Mouse (Mus musculus): ENCODE measurements at regions not wholly inside any gene's neighbourhood (a gene's known extent, or its start where the extent isn't known, plus 50 kb on each side); places are given as distances from the start of the nearest gene placed in this dataset.

GRCm38 (mm10) chr2:128330833-128331232 is 205.0 kb downstream of the Bcl2l11 start:
- no peak overlapping the region for H3K4me2 ChIP-seq (replicated peaks; ENCODE audit: low read depth, low read length)
- no peak overlapping the region for H3K9ac ChIP-seq (replicated peaks; ENCODE audit: low read depth, low read length)
- no peak overlapping the region for H3K27ac ChIP-seq (ENCODE audit: low read length)
- no peak for ATAC-seq (ENCODE audit: insufficient number of reproducible peaks, insufficient read depth, low FRiP score, low read depth)
- no peak overlapping the region for H3K4me3 ChIP-seq (ENCODE audit: low read depth, low read length)
- H3K27me3 ChIP-seq (ENCODE audit: control insufficient read depth, insufficient read depth, low read length) = no peaks in the 10 kb centered on the region
- H3K36me3 ChIP-seq (ENCODE audit: control insufficient read depth, insufficient read depth, low read length) = no peaks in the 10 kb centered on the region
- no peaks in the 10 kb centered on the region for H3K9me3 ChIP-seq (ENCODE audit: control insufficient read depth, low read depth, low read length)
- 83% methylated on average over 9 of the region's 9 CpGs for WGBS
- H3K4me1 ChIP-seq (ENCODE audit: control insufficient read depth, insufficient read depth, low read length) = peaks cover 3% of the 10 kb centered on the region; the same call in 1 of the 2 replicates

GRCm38 (mm10) chr2:128331275-128331674 is 205.4 kb downstream of the Bcl2l11 start:
- 67% methylated on average over 10 of the region's 10 CpGs for WGBS
- Histone ChIP-seq H3K4me1 (ENCODE audit: control insufficient read depth, insufficient read depth, low read length) (peaks cover 3% of the 10 kb centered on the region; the same call in 1 of the 2 replicates), H3K9me3 (ENCODE audit: control insufficient read depth, low read depth, low read length) (no peaks in the 10 kb centered on the region), H3K4me3 (ENCODE audit: low read depth, low read length) (no peak overlapping the region), H3K27me3 (ENCODE audit: control insufficient read depth, insufficient read depth, low read length) (no peaks in the 10 kb centered on the region), H3K27ac (ENCODE audit: low read length) (no peak overlapping the region), H3K36me3 (ENCODE audit: control insufficient read depth, insufficient read depth, low read length) (no peaks in the 10 kb centered on the region), H3K4me2 (replicated peaks; ENCODE audit: low read depth, low read length) (no peak overlapping the region), H3K9ac (replicated peaks; ENCODE audit: low read depth, low read length) (no peak overlapping the region)
- no peak for ATAC-seq (ENCODE audit: insufficient number of reproducible peaks, insufficient read depth, low FRiP score, low read depth)

GRCm38 (mm10) chr2:128331681-128332080 is 205.8 kb downstream of the Bcl2l11 start:
- no peak overlapping the region for H3K4me2 ChIP-seq (replicated peaks; ENCODE audit: low read depth, low read length)
- ATAC-seq (ENCODE audit: insufficient number of reproducible peaks, insufficient read depth, low FRiP score, low read depth) = no peak
- H3K9me3 ChIP-seq (ENCODE audit: control insufficient read depth, low read depth, low read length) = no peaks in the 10 kb centered on the region
- no peaks in the 10 kb centered on the region for H3K27me3 ChIP-seq (ENCODE audit: control insufficient read depth, insufficient read depth, low read length)
- H3K4me3 ChIP-seq (ENCODE audit: low read depth, low read length) = no peak overlapping the region
- WGBS = 67% methylated on average over 8 of the region's 8 CpGs
- H3K36me3 ChIP-seq (ENCODE audit: control insufficient read depth, insufficient read depth, low read length) = no peaks in the 10 kb centered on the region
- no peak overlapping the region for H3K9ac ChIP-seq (replicated peaks; ENCODE audit: low read depth, low read length)
- peaks cover 3% of the 10 kb centered on the region; the same call in 1 of the 2 replicates for H3K4me1 ChIP-seq (ENCODE audit: control insufficient read depth, insufficient read depth, low read length)
- no peak overlapping the region for H3K27ac ChIP-seq (ENCODE audit: low read length)

GRCm38 (mm10) chr2:128333401-128334142 is 207.7 kb downstream of the Bcl2l11 start:
- peaks cover 6% of the 10 kb centered on the region; the same call in 1 of the 2 replicates for H3K4me1 ChIP-seq (ENCODE audit: control insufficient read depth, insufficient read depth, low read length)
- WGBS = 65% methylated on average over 10 of the region's 10 CpGs
- no peaks in the 10 kb centered on the region for H3K9me3 ChIP-seq (ENCODE audit: control insufficient read depth, low read depth, low read length)
- no peak overlapping the region for H3K4me2 ChIP-seq (replicated peaks; ENCODE audit: low read depth, low read length)
- H3K36me3 ChIP-seq (ENCODE audit: control insufficient read depth, insufficient read depth, low read length) = no peaks in the 10 kb centered on the region
- H3K27me3 ChIP-seq (ENCODE audit: control insufficient read depth, insufficient read depth, low read length) = no peaks in the 10 kb centered on the region
- H3K9ac ChIP-seq (replicated peaks; ENCODE audit: low read depth, low read length) = no peak overlapping the region
- no peak overlapping the region for H3K27ac ChIP-seq (ENCODE audit: low read length)
- no peak for ATAC-seq (ENCODE audit: insufficient number of reproducible peaks, insufficient read depth, low FRiP score, low read depth)
- no peak overlapping the region for H3K4me3 ChIP-seq (ENCODE audit: low read depth, low read length)

- Histone ChIP-seq H3K9me3 (ENCODE audit: control insufficient read depth, low read depth, low read length) (no peaks in the 10 kb centered on the region), H3K4me1 (ENCODE audit: control insufficient read depth, insufficient read depth, low read length) (peaks cover 12% of the 10 kb centered on the region), H3K27ac (ENCODE audit: low read length) (no peak overlapping the region)
Observed at GRCm38 (mm10) chr2:128334143-128334470, 208.3 kb downstream of the Bcl2l11 start.

GRCm38 (mm10) chr2:128334757-128335500 is 209.1 kb downstream of the Bcl2l11 start:
- no peak overlapping the region for H3K4me2 ChIP-seq (replicated peaks; ENCODE audit: low read depth, low read length)
- no peaks in the 10 kb centered on the region for H3K27me3 ChIP-seq (ENCODE audit: control insufficient read depth, insufficient read depth, low read length)
- ATAC-seq (ENCODE audit: insufficient number of reproducible peaks, insufficient read depth, low FRiP score, low read depth) = no peak
- H3K27ac ChIP-seq (ENCODE audit: low read length) = no peak overlapping the region
- no peaks in the 10 kb centered on the region for H3K36me3 ChIP-seq (ENCODE audit: control insufficient read depth, insufficient read depth, low read length)
- 39% methylated on average over 7 of the region's 7 CpGs for WGBS
- peaks cover 20% of the 10 kb centered on the region for H3K4me1 ChIP-seq (ENCODE audit: control insufficient read depth, insufficient read depth, low read length)
- H3K9ac ChIP-seq (replicated peaks; ENCODE audit: low read depth, low read length) = no peak overlapping the region
- no peaks in the 10 kb centered on the region for H3K9me3 ChIP-seq (ENCODE audit: control insufficient read depth, low read depth, low read length)
- no peak overlapping the region for H3K4me3 ChIP-seq (ENCODE audit: low read depth, low read length)

More at GRCm38 (mm10) chr2:128334143-128334470, 208.3 kb downstream of the Bcl2l11 start:
- Histone ChIP-seq H3K9ac (replicated peaks; ENCODE audit: low read depth, low read length) (no peak overlapping the region), H3K4me2 (replicated peaks; ENCODE audit: low read depth, low read length) (no peak overlapping the region), H3K4me3 (ENCODE audit: low read depth, low read length) (no peak overlapping the region), H3K27me3 (ENCODE audit: control insufficient read depth, insufficient read depth, low read length) (no peaks in the 10 kb centered on the region), H3K36me3 (ENCODE audit: control insufficient read depth, insufficient read depth, low read length) (no peaks in the 10 kb centered on the region)
- 56% methylated on average over 2 of the region's 2 CpGs for WGBS
- ATAC-seq (ENCODE audit: insufficient number of reproducible peaks, insufficient read depth, low FRiP score, low read depth) = no peak; the same call in 1 of the 2 replicates

- Histone ChIP-seq H3K9me3 (ENCODE audit: control insufficient read depth, low read depth, low read length) (no peaks in the 10 kb centered on the region), H3K27me3 (ENCODE audit: control insufficient read depth, insufficient read depth, low read length) (no peaks in the 10 kb centered on the region), H3K36me3 (ENCODE audit: control insufficient read depth, insufficient read depth, low read length) (no peaks in the 10 kb centered on the region), H3K4me2 (replicated peaks; ENCODE audit: low read depth, low read length) (no peak overlapping the region), H3K9ac (replicated peaks; ENCODE audit: low read depth, low read length) (no peak overlapping the region), H3K27ac (ENCODE audit: low read length) (no peak overlapping the region), H3K4me1 (ENCODE audit: control insufficient read depth, insufficient read depth, low read length) (peaks cover 28% of the 10 kb centered on the region), H3K4me3 (ENCODE audit: low read depth, low read length) (no peak overlapping the region)
- no peak for ATAC-seq (ENCODE audit: insufficient number of reproducible peaks, insufficient read depth, low FRiP score, low read depth)
Observed at GRCm38 (mm10) chr2:128337192-128337591, 211.4 kb downstream of the Bcl2l11 start.

GRCm38 (mm10) chr2:128337791-128338190 is 212.0 kb downstream of the Bcl2l11 start:
- H3K9me3 ChIP-seq (ENCODE audit: control insufficient read depth, low read depth, low read length) = no peaks in the 10 kb centered on the region
- H3K4me1 ChIP-seq (ENCODE audit: control insufficient read depth, insufficient read depth, low read length) = peaks cover 28% of the 10 kb centered on the region
- no peak overlapping the region for H3K9ac ChIP-seq (replicated peaks; ENCODE audit: low read depth, low read length)
- no peak for ATAC-seq (ENCODE audit: insufficient number of reproducible peaks, insufficient read depth, low FRiP score, low read depth)
- H3K4me2 ChIP-seq (replicated peaks; ENCODE audit: low read depth, low read length) = no peak overlapping the region
- WGBS = 94% methylated on average over 5 of the region's 5 CpGs
- no peak overlapping the region for H3K4me3 ChIP-seq (ENCODE audit: low read depth, low read length)
- H3K27me3 ChIP-seq (ENCODE audit: control insufficient read depth, insufficient read depth, low read length) = no peaks in the 10 kb centered on the region
- no peak overlapping the region for H3K27ac ChIP-seq (ENCODE audit: low read length)
- no peaks in the 10 kb centered on the region for H3K36me3 ChIP-seq (ENCODE audit: control insufficient read depth, insufficient read depth, low read length)

Data from stomach, embryonic 14.5 days (tissue).